Comparison of ENCODE assay signal across 9 mouse cellular contexts in genomic region chr13:60337383-60337782, GRCm38 (mm10).
A peak's percentile ranks its signal among the peaks of the same experiment; 100 is the strongest.
DNase-seq lines count a peak whose midpoint lies in the region; ATAC-seq lines count a peak whose summit lies in the region.
"Had no signal": no experiment of that assay in that cellular context is flagged by ENCODE, and none has a peak within 500 bp of the region (broad histone marks: within the 10 kb centered on the region; RNA-seq: fewer than 3 reads in every experiment).

No protein-coding gene starts in this region.

- no peaks in the 10 kb centered on the region for H3K27me3 ChIP-seq in heart, embryonic 11.5 days (ENCODE audit: control insufficient read depth, insufficient read depth, low read length)
- H3K27me3 ChIP-seq in midbrain, embryonic 13.5 days = no peaks in the 10 kb centered on the region
- no peaks in the 10 kb centered on the region for H3K27me3 ChIP-seq in midbrain, embryonic 10.5 days (ENCODE audit: low read depth, poor library complexity, severe bottlenecking)
- no peaks in the 10 kb centered on the region for H3K27me3 ChIP-seq in heart, embryonic 16.5 days (ENCODE audit: control insufficient read depth, insufficient read depth, low read length)
- no peaks in the 10 kb centered on the region for H3K27me3 ChIP-seq in stomach, embryonic 16.5 days (ENCODE audit: control insufficient read depth, insufficient read depth, low read length)

- no peak overlapping the region for H3K27ac ChIP-seq in heart, embryonic 11.5 days (ENCODE audit: low read depth, low read length)
- no peak overlapping the region for H3K27ac ChIP-seq in midbrain, embryonic 13.5 days
- H3K27ac ChIP-seq in midbrain, embryonic 10.5 days (replicated peaks) = no peak overlapping the region
- H3K27ac ChIP-seq in heart, embryonic 16.5 days (ENCODE audit: low read length) = no peak overlapping the region
- H3K27ac ChIP-seq in stomach, embryonic 16.5 days (ENCODE audit: low read length) = no peak overlapping the region
- H3K27ac ChIP-seq: liver, embryonic 14.5 days had no signal

- H3K36me3 ChIP-seq in heart, embryonic 11.5 days (ENCODE audit: control insufficient read depth, insufficient read depth, low read length) = no peaks in the 10 kb centered on the region
- no peaks in the 10 kb centered on the region for H3K36me3 ChIP-seq in midbrain, embryonic 13.5 days
- H3K36me3 ChIP-seq in midbrain, embryonic 10.5 days = no peaks in the 10 kb centered on the region
- H3K36me3 ChIP-seq in heart, embryonic 16.5 days (ENCODE audit: control insufficient read depth, insufficient read depth) = no peaks in the 10 kb centered on the region
- H3K36me3 ChIP-seq in stomach, embryonic 16.5 days (ENCODE audit: control insufficient read depth, insufficient read depth, low read length) = no peaks in the 10 kb centered on the region

- no peak for DNase-seq in heart, adult 8-10 months (ENCODE audit: low spot score)
- no peak for DNase-seq in midbrain, embryonic 10.5 days (ENCODE audit: low spot score)
- DNase-seq in urinary bladder, adult 2 months (ENCODE audit: low spot score) = no peak
- DNase-seq in liver = no peak

- no peak overlapping the region for H3K9ac ChIP-seq in heart, embryonic 11.5 days (ENCODE audit: low read depth, low read length)
- H3K9ac ChIP-seq in midbrain, embryonic 13.5 days (replicated peaks) = no peak overlapping the region
- H3K9ac ChIP-seq in heart, embryonic 16.5 days (ENCODE audit: low read length) = no peak overlapping the region
- no peak overlapping the region for H3K9ac ChIP-seq in stomach, embryonic 16.5 days (ENCODE audit: low read length)
- H3K9ac ChIP-seq: liver, embryonic 14.5 days had no signal

- peak; percentile 49 for ATAC-seq in heart, embryonic 11.5 days (replicated peaks; ENCODE audit: insufficient number of reproducible peaks, low FRiP score, low TSS enrichment)
- ATAC-seq in midbrain, embryonic 13.5 days = 0 out of 2 replicates have a peak, but pooled peaks have one; percentile 17
- ATAC-seq in heart, embryonic 16.5 days (replicated peaks; ENCODE audit: extremely low read depth, insufficient read depth, low FRiP score) = peak; percentile 52
- peak; percentile 40; the same call in 1 of the 2 replicates for ATAC-seq in stomach, embryonic 16.5 days (ENCODE audit: insufficient read depth, low FRiP score)

- no peak overlapping the region for H3K4me3 ChIP-seq in heart, embryonic 11.5 days (ENCODE audit: low read depth, low read length)
- no peak overlapping the region for H3K4me3 ChIP-seq in midbrain, embryonic 13.5 days (replicated peaks)
- no peak overlapping the region for H3K4me3 ChIP-seq in midbrain, embryonic 10.5 days
- H3K4me3 ChIP-seq in heart, embryonic 16.5 days (ENCODE audit: low read length) = no peak overlapping the region
- H3K4me3 ChIP-seq in stomach, embryonic 16.5 days (replicated peaks; ENCODE audit: low read length) = no peak overlapping the region

- no peak overlapping the region for H3K4me2 ChIP-seq in heart, embryonic 11.5 days
- no peak overlapping the region for H3K4me2 ChIP-seq in midbrain, embryonic 13.5 days (replicated peaks)
- H3K4me2 ChIP-seq in heart, embryonic 16.5 days (ENCODE audit: low read depth, low read length) = no peak overlapping the region
- H3K4me2 ChIP-seq in stomach, embryonic 16.5 days (ENCODE audit: low read depth, low read length) = no peak overlapping the region

- 37% methylated on average over 2 of the region's 2 CpGs for WGBS in heart, embryonic 11.5 days (ENCODE audit: insufficient replicate concordance)
- WGBS in midbrain, embryonic 13.5 days = 66% methylated on average over 2 of the region's 2 CpGs
- 75% methylated on average over 2 of the region's 2 CpGs for WGBS in midbrain, embryonic 10.5 days
- WGBS in heart, embryonic 16.5 days = 41% methylated on average over 2 of the region's 2 CpGs
- 50% methylated on average over 2 of the region's 2 CpGs for WGBS in stomach, embryonic 16.5 days

- peaks cover 12% of the 10 kb centered on the region; the same call in 1 of the 2 replicates for H3K4me1 ChIP-seq in heart, embryonic 11.5 days (ENCODE audit: control insufficient read depth, insufficient read depth, low read length)
- H3K4me1 ChIP-seq in midbrain, embryonic 13.5 days (replicated peaks) = peaks cover 5% of the 10 kb centered on the region; the same call in 1 of the 2 replicates
- peaks cover 6% of the 10 kb centered on the region; the same call in 1 of the 2 replicates for H3K4me1 ChIP-seq in midbrain, embryonic 10.5 days
- H3K4me1 ChIP-seq in heart, embryonic 16.5 days (ENCODE audit: control insufficient read depth, insufficient read depth, low read length) = peaks cover 8% of the 10 kb centered on the region; the same call in 1 of the 2 replicates
- H3K4me1 ChIP-seq in stomach, embryonic 16.5 days (ENCODE audit: control insufficient read depth, insufficient read depth, low read length) = no peaks in the 10 kb centered on the region; the same call in 1 of the 2 replicates

- no peaks in the 10 kb centered on the region for H3K9me3 ChIP-seq in heart, embryonic 11.5 days (replicated peaks; ENCODE audit: control insufficient read depth, low read length)
- no peaks in the 10 kb centered on the region for H3K9me3 ChIP-seq in midbrain, embryonic 13.5 days
- 0 out of 2 replicates have a peak, but pooled peaks cover 4% of the 10 kb centered on the region for H3K9me3 ChIP-seq in midbrain, embryonic 10.5 days (replicated peaks)
- H3K9me3 ChIP-seq in heart, embryonic 16.5 days (replicated peaks; ENCODE audit: control insufficient read depth, low read length) = peaks cover 3% of the 10 kb centered on the region
- H3K9me3 ChIP-seq in stomach, embryonic 16.5 days (replicated peaks; ENCODE audit: control insufficient read depth, low read length) = no peaks in the 10 kb centered on the region
